ENCODE assay signal across 9 mouse cellular contexts in genomic region chr2:29016599-29017587, GRCm38 (mm10). TPM values are rescaled to one million over a fixed set of nuclear protein-coding genes. Genes with fewer than 3 reads are reported as not detected.
DNase-seq lines count a peak whose midpoint lies in the region; ATAC-seq and TF ChIP-seq lines count a peak whose summit lies in the region.
"Had no signal": no experiment of that assay in that cellular context is flagged by ENCODE, and none has a peak within 500 bp of the region (broad histone marks: within the 10 kb centered on the region; RNA-seq: fewer than 3 reads in every experiment).

No protein-coding gene starts in this region.

- peak; percentile 83 to 94 for DNase-seq in adrenal gland, adult (ENCODE audit: inconsistent age in 2 of 2, low spot score in 1 of 2)
- no peak for DNase-seq in adrenal gland, postnatal 4 days (ENCODE audit: low spot score in 2 of 2)
- DNase-seq in embryonic facial prominence, embryonic 11.5 days (ENCODE audit: low spot score) = peak; percentile 10
- no peak for DNase-seq in ovary, postnatal 36 days (ENCODE audit: low spot score)
- no peak for DNase-seq in cerebellum, adult 8-10 months
- no peak for DNase-seq in kidney, postnatal 10 days

- no peak overlapping the region for H3K9ac ChIP-seq in embryonic facial prominence, embryonic 11.5 days (replicated peaks; ENCODE audit: low read length)
- H3K9ac ChIP-seq in intestine, postnatal 0 days (ENCODE audit: low read depth, low read length) = no peak overlapping the region

- H3K9me3 ChIP-seq in E14TG2a.4 (ENCODE audit: low read length) = no peaks in the 10 kb centered on the region
- no peaks in the 10 kb centered on the region for H3K9me3 ChIP-seq in embryonic facial prominence, embryonic 11.5 days (replicated peaks; ENCODE audit: control insufficient read depth, low read length)
- no peaks in the 10 kb centered on the region for H3K9me3 ChIP-seq in intestine, postnatal 0 days (ENCODE audit: control insufficient read depth)

- no peak overlapping the region for H3K4me2 ChIP-seq in embryonic facial prominence, embryonic 11.5 days (ENCODE audit: low read depth, low read length)
- 0 out of 2 replicates have a peak overlapping the region, but pooled peaks have one; percentile 3 for H3K4me2 ChIP-seq in intestine, postnatal 0 days (replicated peaks; ENCODE audit: low read depth)

- 0 out of 2 replicates have a peak, but pooled peaks have one; percentile 34 for ATAC-seq in embryonic facial prominence, embryonic 11.5 days (replicated peaks; ENCODE audit: insufficient number of reproducible peaks, low FRiP score, low TSS enrichment, low read depth)
- no peak for ATAC-seq in intestine, postnatal 0 days

- H3K27me3 ChIP-seq in E14TG2a.4 (ENCODE audit: insufficient read depth, low read length) = no peaks in the 10 kb centered on the region
- H3K27me3 ChIP-seq in embryonic facial prominence, embryonic 11.5 days (ENCODE audit: control insufficient read depth, insufficient read depth, low read length) = no peaks in the 10 kb centered on the region
- H3K27me3 ChIP-seq in intestine, postnatal 0 days (replicated peaks; ENCODE audit: control insufficient read depth, insufficient read depth, low read length) = no peaks in the 10 kb centered on the region

- WGBS in embryonic facial prominence, embryonic 11.5 days = 49% methylated on average over 27 of the region's 27 CpGs
- 58% methylated on average over 27 of the region's 27 CpGs for WGBS in intestine, postnatal 0 days

- no peak for TF ChIP-seq CTCF in E14TG2a.4 (conservative IDR thresholded peaks at IDR 0.05; ENCODE audit: low read length)
- no peak for TF ChIP-seq CTCF in intestine, postnatal 0 days (IDR thresholded peaks at IDR 0.05; ENCODE audit: low read depth)

- peak overlapping the region; percentile 63 for H3K4me3 ChIP-seq in E14TG2a.4 (replicated peaks; ENCODE audit: low read length)
- no peak overlapping the region for H3K4me3 ChIP-seq in embryonic facial prominence, embryonic 11.5 days (ENCODE audit: low read depth, low read length)
- no peak overlapping the region for H3K4me3 ChIP-seq in intestine, postnatal 0 days (ENCODE audit: low read depth, low read length)
- H3K4me3 ChIP-seq: left cerebral cortex, adult 2 months had no signal

- no peaks in the 10 kb centered on the region for H3K36me3 ChIP-seq in E14TG2a.4 (ENCODE audit: insufficient read depth, low read length)
- no peaks in the 10 kb centered on the region for H3K36me3 ChIP-seq in embryonic facial prominence, embryonic 11.5 days (replicated peaks; ENCODE audit: control insufficient read depth, insufficient read depth, low read depth, low read length)
- H3K36me3 ChIP-seq in intestine, postnatal 0 days (ENCODE audit: control insufficient read depth, insufficient read depth) = no peaks in the 10 kb centered on the region

- peaks cover 9% of the 10 kb centered on the region for H3K4me1 ChIP-seq in E14TG2a.4 (replicated peaks; ENCODE audit: low read depth, low read length)
- H3K4me1 ChIP-seq in embryonic facial prominence, embryonic 11.5 days (ENCODE audit: control insufficient read depth, insufficient read depth, low read length) = no peaks in the 10 kb centered on the region
- no peaks in the 10 kb centered on the region for H3K4me1 ChIP-seq in intestine, postnatal 0 days (replicated peaks; ENCODE audit: control insufficient read depth, insufficient read depth, low read length)

- no peak overlapping the region for H3K27ac ChIP-seq in embryonic facial prominence, embryonic 11.5 days (replicated peaks; ENCODE audit: low read depth, low read length)
- no peak overlapping the region for H3K27ac ChIP-seq in intestine, postnatal 0 days (ENCODE audit: low read depth, low read length)
- H3K27ac ChIP-seq: left cerebral cortex, adult 2 months had no signal

RNA-seq across cellular contexts. Expression of gene Cfap77, which starts 38.0 kb away (rescaled TPM):
- total RNA-seq in adrenal gland, postnatal 4 days (2021) = 1 to 10 TPM; 1.2 to 1.9 TPM
- polyA plus RNA-seq in embryonic facial prominence, embryonic 11.5 days (2014; fragmentation: Nextera tagmentation; extraction: Ambion mirVana) = 0.38 and 0.50 TPM in 2 replicates
- 0.08 and 0.20 TPM in 2 replicates for polyA plus RNA-seq in intestine, postnatal 0 days (2015; fragmentation: Nextera tagmentation; extraction: Ambion mirVana)

RNA-seq across cellular contexts. Expression of gene Ttf1, which starts 43.2 kb away (rescaled TPM):
- 10 to 100 TPM; 16.4 to 16.8 TPM for total RNA-seq in adrenal gland, postnatal 4 days (2021)
- 10.7 and 10.8 TPM in 2 replicates for polyA plus RNA-seq in embryonic facial prominence, embryonic 11.5 days (2014; fragmentation: Nextera tagmentation; extraction: Ambion mirVana)
- polyA plus RNA-seq in intestine, postnatal 0 days (2015; fragmentation: Nextera tagmentation; extraction: Ambion mirVana) = 4.3 and 4.9 TPM in 2 replicates

Comparison
In these comparisons a context has a peak if more than half of its experiments do, and no peak if none do; other contexts are left out.
1. DNase-seq: peak in adrenal gland, adult (2 of 2) and embryonic facial prominence, embryonic 11.5 days (single experiment); none in adrenal gland, postnatal 4 days (0 of 2), ovary, postnatal 36 days (single experiment), cerebellum, adult 8-10 months (single experiment) and kidney, postnatal 10 days (single experiment).